Mouse (Mus musculus) limb, embryonic 15.5 days (tissue): Measurements from ENCODE around the gene Susd1. TPM values are rescaled to one million over a fixed set of nuclear protein-coding genes. Genes with fewer than 3 reads are reported as not detected.

ENCODE experiments used
- polyA plus RNA-seq: library from polyadenylated mRNA; unstranded; fragments of >200 nt; fragmentation: Nextera tagmentation; extraction: Ambion mirVana; gene quantifications from 2 replicates; pipeline ENCODE4 v1.2.1, GENCODE M21; 2015

The Susd1 gene
- polyA plus RNA-seq, 1 experiment from 2014 or later, result 3.9 TPM

Other genes with a start within 250 kb of the Susd1 start
- gene Ugcg, start 249.4 kb downstream of the Susd1 start, polyA plus RNA-seq, result 9.4 and 12.0 TPM in 2 replicates
- gene Ptbp3, start 110.7 kb upstream of the Susd1 start, polyA plus RNA-seq, result 47.8 and 48.1 TPM in 2 replicates
- gene Hsdl2, start 142.9 kb upstream of the Susd1 start, polyA plus RNA-seq, result 27.8 and 28.0 TPM in 2 replicates
- gene E130308A19Rik, start 187.6 kb upstream of the Susd1 start, polyA plus RNA-seq, result 12.5 and 16.1 TPM in 2 replicates